Mouse (Mus musculus): ENCODE data around the gene Mpp6. TPM values are rescaled to one million over a fixed set of nuclear protein-coding genes. Genes with fewer than 3 reads are reported as not detected.
A peak's percentile ranks its signal among the peaks of the same experiment; 100 is the strongest.

Mpp6 gene
- polyA plus RNA-seq (2012; rRNA removed) = 43.9 and 47.8 TPM in 2 replicates

DNA sequence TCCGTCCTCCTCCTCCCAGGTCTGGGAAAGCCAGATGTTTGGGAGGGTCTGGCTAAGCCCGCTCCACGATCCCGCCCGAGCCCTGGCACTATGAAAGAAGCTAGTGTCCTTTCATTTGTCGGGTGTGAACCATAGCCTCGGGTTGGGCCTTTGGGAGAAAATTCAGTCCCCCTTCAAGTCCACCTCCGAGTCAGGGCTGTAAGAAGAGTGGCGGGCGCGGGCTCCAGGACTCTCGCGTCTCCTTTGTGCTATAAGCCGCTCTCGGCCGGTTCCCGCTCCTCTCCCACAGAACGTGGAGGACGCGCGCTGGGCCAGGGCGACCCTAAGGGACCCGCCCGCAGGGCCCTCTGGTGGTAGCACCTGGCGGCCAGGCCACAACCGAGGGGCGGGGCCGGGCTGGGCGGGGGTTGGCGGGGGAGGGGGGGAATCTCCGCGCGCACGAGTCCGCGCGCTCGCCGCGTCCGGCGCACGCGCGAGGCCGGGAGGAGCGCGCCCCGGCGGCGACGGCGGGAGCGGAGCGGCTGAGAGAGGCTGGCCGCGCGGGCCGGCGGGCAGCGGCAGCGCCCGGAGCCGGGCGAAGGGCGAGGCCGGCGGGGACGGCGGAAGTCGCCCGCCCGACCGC lies at the start of gene Mpp6:
Mpp6 (plus strand) TSS at position 485 of the 622 bp plus-strand sequence.
- DNase-seq (ENCODE audit: low spot score) = peak; percentile 75

GRCm38 (mm10) chr6:50066172-50066571 lies 43.9 kb upstream of the Mpp6 start:
- DNase-seq (ENCODE audit: low spot score) = no peak

- DNase-seq (ENCODE audit: low spot score) = no peak
Measured at GRCm38 (mm10) chr6:50068490-50068889, 41.6 kb upstream of the Mpp6 start.

DNA sequence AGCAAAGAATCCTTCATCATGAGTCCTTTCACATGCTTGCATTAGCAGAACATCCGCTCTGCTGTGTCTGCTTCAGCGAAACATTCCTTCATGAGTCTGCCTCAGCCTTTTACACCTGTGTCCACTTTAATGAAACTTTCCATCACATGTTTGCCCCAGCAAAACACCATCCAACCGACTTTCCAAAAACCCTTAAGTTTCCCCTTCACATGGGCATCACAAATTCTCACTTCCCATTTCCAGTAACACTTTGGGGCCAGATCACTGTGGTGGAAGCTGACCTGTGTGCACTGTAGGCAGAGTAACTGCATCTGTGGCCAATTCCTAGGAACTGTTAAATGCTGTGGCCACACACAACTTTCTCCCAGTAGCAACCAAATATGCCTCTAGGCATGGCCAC lies 34.8 kb upstream of the Mpp6 start:
- DNase-seq (ENCODE audit: low spot score) = no peak

DNA sequence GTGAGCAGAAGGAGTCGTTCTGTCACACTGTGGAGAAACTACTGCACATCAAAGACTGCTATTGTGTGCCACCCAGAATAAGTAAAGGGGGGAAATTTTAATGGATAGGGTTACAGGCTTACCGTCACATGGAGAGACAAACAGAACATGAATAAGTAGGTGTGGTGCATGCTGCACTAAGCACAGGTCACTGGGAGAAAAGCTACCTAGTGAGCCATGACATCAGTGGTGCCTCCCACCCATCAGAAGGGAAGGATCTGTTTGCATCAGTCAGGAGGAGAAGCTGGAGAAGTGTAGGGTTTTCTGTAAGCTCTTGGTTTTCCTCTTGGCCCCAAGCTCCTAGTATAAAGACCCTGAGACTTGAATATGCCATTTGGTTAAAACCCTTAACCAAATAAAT lies 33.6 kb upstream of the Mpp6 start:
- no peak for DNase-seq (ENCODE audit: low spot score)

GRCm38 (mm10) chr6:50080431-50080830 lies 29.6 kb upstream of the Mpp6 start:
- no peak for DNase-seq (ENCODE audit: low spot score)

- no peak for DNase-seq (ENCODE audit: low spot score)
Measured at GRCm38 (mm10) chr6:50085206-50085605, 24.8 kb upstream of the Mpp6 start.

DNA sequence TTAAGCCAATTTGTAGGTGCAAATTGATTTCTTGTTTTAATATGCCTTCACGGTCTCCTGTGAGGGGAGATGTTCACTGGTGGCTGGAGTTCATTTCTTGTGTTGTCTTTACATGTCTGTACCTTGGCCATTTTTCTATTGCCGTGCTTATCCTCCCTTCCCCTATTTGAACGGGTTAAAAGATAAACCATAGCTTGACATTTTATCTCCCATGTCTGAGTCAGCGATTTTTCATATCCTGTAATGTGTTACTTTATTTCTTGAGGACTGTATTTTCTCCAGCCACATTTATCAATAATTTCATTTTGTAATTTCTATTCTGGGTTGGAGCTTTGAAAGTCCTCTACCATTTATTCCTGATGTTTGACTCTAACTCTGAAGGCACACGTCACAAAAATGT lies 20.7 kb upstream of the Mpp6 start:
- no peak for DNase-seq (ENCODE audit: low spot score)

DNA sequence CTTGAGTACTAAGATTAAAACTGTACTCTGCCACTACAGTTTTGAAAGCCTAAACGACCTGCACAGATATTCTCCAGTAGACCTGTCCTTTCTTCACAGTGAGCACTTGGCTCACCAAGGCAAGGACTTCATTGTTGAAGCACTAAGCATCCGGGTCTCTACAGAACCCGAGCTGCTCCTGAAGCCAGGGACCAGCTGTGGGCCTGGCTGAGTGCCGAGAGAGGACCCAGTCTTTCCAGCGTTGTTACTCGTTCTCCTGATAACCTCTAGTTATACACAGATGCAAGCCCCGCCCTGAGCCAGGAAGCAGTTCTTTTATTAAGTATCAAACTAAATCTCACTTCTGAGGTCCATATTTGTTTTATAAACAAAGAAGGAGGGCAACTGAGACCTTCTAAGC lies 19.8 kb upstream of the Mpp6 start:
- no peak for DNase-seq (ENCODE audit: low spot score)

DNA sequence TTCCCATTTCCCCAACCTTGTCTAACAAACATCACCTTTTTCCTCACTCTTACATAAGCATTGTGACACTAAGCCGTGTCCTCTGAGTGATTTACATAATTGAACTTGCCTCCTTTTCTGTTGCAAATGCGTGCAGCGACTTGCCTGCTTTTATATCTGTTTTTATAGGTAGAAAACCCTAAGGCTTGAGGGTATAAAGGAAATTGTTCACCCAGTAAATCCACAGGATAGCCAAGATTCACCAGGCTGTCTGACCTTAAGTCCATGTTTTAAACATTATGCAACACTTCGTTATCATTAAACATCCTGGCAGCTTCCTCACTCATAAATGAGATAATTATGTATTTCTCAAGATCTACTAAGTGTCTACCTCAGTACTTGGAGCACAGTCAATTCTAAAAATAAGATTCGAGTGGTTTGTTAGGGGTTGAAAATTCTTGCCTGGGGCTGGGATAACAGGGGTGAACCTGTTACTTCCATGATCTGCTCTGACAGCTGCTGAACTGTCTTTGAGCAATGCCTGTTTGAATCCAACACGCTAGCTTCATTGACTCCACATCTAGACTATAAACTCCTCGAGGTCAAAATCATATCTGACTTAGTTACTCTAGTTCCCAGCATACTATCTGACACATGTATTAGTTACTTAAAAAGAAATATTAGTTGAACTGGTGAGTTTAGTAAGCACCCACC lies 18.4 kb upstream of the Mpp6 start:
- no peak for DNase-seq (ENCODE audit: low spot score)

DNA sequence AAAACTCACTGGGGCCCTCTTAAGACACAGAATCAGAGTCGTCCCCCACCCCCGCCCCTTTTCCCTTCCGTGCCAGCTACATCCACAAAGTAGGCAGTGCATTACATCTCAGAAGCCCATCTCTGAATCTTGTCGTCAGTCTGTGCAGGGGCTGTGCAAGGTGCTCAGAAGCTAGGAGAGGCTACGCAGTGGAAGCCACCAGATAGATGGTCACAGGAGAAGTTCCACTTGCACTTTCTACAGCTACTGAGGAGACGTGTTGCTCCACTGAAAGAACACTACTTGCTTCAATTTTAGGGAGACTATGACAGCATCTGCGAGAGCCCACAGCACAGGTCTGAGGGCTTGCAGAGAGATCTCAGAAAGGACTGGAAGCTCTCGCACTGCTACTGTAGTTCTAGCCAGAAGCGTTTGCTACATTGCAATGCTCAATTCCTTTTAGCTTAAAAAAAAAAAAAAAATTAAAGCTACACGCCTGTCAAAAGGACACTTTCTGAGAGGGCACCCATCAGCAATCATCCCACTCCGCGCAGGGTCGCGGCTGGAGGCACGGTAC lies 762 bp upstream of the Mpp6 start:
- no peak for DNase-seq (ENCODE audit: low spot score)

GRCm38 (mm10) chr6:50110379-50110941 lies 419 bp downstream of the Mpp6 start:
- peak; percentile 49 for DNase-seq (ENCODE audit: low spot score)

DNA sequence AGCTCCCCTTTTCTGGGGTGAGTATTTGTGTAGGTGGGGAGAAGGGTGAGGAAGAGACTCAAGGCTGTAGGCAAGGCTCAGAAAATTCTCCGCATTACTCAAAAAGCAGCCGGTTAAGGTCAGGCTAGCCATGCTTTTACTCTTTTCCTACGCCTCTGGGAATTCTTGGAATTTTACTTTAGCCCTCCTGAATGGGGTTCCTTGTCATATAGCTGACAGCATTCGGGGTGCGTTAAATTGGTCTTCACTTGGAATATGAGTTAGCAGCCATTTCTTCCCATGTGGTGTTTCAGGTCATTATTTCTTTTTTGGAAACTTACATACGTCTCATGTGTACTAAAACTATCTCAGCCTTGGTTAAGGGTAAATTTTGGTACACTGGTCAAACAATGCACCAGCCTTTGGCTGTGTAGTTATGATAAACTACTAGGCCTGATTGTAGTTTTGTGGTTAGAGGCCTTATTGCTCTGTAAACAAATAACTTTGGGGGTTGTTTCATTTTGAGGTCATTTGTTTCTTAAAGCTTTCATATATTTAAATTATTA lies 1.1 kb downstream of the Mpp6 start:
- DNase-seq (ENCODE audit: low spot score) = no peak

GRCm38 (mm10) chr6:50112775-50113174 lies 2.7 kb downstream of the Mpp6 start:
- peak; percentile 70 for DNase-seq (ENCODE audit: low spot score)

- no peak for DNase-seq (ENCODE audit: low spot score)
Measured at GRCm38 (mm10) chr6:50114280-50114679, 4.2 kb downstream of the Mpp6 start.

DNA sequence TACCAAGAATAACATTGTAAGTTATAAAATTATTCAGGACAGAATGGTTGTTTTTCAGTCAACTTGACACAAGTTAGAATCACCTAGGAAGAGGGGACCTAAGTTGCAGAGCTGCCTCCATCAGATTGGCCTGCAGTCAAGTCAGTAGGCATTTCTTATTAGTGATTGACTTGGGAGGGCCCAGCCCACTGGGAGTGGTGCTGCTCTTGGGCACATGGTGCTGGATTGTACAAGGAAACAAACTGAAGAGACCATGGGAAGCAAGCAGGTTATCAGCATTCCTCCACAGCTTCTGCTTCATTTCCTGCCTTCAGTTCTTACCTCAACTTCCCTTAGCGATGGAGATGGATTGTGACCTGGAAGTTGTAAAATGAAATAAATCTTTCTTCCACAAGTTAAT lies 10.9 kb downstream of the Mpp6 start:
- no peak for DNase-seq (ENCODE audit: low spot score)

DNA sequence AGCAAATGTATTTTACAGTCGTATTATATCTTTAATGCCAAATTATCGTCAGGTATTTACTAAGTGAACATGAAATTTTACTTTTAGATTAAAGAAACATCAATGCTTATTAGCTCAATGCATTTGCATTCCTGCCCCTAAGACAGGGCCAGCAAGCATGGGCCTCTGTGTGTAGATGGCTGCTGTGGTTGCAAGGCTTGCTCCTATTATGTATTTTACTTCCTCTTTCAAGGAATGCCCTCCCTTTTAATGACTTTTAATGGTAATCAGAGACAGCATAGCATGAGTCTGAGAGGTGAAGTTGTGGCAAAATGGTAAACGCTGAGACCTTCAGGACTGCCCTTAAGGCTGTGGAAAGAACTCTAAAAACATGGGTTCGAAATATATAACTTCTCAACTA lies 12.8 kb downstream of the Mpp6 start:
- no peak for DNase-seq (ENCODE audit: low spot score)

GRCm38 (mm10) chr6:50124197-50124596 lies 14.2 kb downstream of the Mpp6 start:
- no peak for DNase-seq (ENCODE audit: low spot score)

DNA sequence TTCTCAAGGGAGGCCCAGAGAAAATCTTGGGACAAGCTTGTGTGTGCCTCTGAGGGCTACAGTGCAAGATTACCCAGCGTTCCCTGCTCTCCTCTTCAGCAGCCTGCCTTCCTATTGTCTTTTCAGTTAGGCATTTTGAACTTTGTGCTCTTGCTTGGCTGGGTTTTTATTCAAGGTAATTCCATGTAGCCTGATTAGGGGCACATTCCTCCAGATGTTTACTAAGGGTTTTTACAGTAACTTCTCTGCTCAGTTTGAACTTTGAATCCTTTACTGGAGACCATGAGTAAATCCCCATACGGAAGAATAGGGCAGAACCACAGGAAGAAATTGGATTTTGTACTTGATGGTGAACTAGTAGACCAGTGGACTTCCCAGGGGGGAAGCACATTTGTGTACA lies 16.3 kb downstream of the Mpp6 start:
- no peak for DNase-seq (ENCODE audit: low spot score)

DNA sequence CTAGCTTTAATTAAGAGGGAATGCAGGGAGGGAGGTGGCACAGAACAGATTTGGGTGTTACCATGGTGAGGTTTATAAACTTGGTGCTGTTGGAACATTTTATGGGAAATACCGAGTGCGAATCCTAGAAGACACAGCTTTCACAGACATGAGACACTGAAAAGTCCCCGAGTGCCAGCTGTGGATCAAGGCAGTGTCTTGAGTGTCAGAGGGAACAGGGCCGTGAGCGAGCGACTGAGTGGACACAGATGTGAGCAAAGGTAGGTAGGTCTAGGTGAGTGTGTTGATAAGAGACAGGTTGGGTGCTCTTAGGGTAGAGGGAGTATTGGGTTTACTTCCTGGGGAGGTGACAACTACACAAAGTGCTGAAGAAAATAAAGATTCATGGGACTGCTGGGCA lies 17.5 kb downstream of the Mpp6 start:
- no peak for DNase-seq (ENCODE audit: low spot score)

DNA sequence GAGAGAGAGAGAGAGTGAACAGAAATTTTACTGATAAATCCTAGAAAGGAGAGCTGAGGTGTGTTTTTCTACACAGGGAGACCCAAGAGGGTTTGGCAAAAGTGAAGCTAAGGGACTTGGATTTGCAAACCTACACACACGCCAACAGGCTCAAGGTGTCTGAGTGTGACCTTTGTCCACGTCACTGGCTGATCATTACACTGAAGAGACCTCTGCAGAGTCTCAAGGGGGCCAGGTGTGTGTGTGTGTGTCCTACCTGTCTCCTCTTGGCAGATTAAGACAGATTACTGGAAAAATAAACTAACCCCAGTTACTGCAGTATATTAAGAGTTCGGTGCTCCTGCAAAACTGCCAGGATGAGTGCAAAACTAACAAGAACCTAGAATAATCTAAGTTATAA lies 27.6 kb downstream of the Mpp6 start:
- no peak for DNase-seq (ENCODE audit: low spot score)

DNA sequence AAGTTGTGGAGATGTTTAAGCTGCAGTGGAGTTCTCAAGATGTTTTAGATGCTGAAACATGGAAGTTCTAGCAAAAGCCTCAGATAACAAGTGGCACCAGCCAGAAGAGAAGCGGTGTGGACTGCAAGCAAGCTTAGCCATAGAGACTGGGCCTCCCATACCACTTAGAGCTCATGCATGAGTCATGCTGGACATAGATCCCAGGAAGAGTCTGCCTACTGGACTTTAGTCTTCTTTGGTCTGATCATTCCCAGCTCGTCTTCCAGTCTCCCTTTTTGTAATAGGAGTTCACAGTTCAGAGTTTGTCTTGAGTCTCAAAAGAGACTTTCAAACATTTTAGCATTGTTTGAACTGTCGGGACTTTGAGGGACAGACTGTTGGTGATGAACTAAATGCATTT lies 29.5 kb downstream of the Mpp6 start:
- DNase-seq (ENCODE audit: low spot score) = no peak

- DNase-seq (ENCODE audit: low spot score) = no peak
Measured at GRCm38 (mm10) chr6:50146158-50146557, 36.1 kb downstream of the Mpp6 start.

Data from urinary bladder, adult 2 months (tissue).